Mouse (Mus musculus) spleen, adult 12 weeks (tissue): ENCODE results near the gene Synj2.

Experiments used
- DNase-seq: peaks from one replicate; pipeline ENCODE4 v3.0.0; 2022; ENCODE audit warnings: low spot score

The Synj2 gene

GRCm38 (mm10) chr17:5976221-5977055 lies 35.4 kb downstream of the Synj2 start:
- no peak for DNase-seq

- DNase-seq, result no peak
Measured at GRCm38 (mm10) chr17:5977056-5977920, 36.2 kb downstream of the Synj2 start.

DNA sequence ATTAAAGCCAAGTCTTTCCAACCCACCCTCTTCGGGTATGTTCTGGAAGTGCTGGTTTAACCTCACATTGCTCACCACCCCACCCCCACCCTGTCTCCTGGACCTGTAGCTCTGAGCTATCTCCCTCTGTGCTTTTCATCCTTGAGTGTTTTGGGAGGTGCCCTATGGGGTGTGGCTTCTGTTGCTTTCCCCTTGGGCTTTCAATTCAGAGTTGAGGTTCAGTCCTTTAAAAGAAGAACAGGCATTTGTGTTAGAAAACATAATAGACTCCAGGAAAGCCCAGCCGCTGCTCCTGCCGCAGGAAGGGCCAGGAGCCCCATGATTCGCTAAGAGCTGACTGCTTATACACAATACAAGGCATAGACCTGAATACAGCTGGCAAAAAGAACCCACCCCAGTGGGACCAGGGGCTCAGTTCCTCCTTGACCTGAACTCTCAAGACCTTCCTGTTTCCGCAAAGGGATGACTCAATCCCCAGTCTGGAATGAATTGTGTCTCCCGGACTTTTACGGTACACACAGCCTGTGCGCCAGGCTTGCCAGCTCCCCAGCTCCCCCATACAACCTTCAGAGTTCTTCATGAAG lies 36.9 kb downstream of the Synj2 start:
- DNase-seq, result no peak

- no peak for DNase-seq
Measured at GRCm38 (mm10) chr17:5978505-5979077, 37.5 kb downstream of the Synj2 start.

DNA sequence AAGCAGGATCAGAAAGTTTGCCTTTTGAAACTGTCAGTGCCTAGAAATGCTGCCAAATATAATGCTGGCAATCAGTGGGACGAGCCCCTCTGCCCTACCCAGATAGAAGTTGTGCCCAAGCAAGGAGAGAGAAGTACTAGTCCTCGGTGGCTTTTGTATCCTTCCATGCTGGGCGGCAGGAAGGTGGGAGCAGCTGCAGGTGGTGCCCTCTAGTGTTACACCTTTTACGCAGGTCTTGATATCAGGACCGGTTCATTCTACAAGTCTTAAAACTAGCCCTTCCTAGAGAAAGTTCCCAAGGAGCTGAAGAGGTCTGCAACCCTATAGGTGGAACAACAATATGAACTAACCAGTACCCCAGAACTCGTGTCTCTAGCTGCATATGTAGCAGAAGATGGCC lies 39.8 kb downstream of the Synj2 start:
- no peak for DNase-seq

GRCm38 (mm10) chr17:5983150-5983549 lies 42.1 kb downstream of the Synj2 start:
- no peak for DNase-seq

- DNase-seq, result no peak
Measured at GRCm38 (mm10) chr17:5983901-5984300, 42.8 kb downstream of the Synj2 start.

- DNase-seq, result no peak
Measured at GRCm38 (mm10) chr17:5984700-5985231, 43.7 kb downstream of the Synj2 start.

DNA sequence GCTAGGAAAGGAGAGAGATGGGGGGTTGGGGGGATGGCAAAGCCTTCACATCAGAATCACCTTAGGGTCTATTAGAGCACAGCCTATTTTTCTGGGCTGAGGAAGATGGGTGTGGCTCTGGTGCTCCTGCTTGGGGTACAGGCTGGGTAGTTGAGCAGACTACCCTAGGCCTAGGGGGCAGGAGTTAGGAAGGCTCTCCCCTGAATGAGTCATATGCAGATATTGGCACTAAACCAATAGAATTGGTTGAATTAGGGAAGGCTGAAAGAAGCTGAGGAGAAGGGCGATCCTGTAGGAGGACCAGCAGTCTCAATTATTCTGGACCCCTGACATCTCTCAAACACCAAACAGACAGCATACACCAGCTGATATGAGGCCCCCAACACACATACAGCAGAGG lies 44.2 kb downstream of the Synj2 start:
- DNase-seq, result no peak

- DNase-seq, result no peak
Measured at GRCm38 (mm10) chr17:5987271-5988056, 46.4 kb downstream of the Synj2 start.

DNA sequence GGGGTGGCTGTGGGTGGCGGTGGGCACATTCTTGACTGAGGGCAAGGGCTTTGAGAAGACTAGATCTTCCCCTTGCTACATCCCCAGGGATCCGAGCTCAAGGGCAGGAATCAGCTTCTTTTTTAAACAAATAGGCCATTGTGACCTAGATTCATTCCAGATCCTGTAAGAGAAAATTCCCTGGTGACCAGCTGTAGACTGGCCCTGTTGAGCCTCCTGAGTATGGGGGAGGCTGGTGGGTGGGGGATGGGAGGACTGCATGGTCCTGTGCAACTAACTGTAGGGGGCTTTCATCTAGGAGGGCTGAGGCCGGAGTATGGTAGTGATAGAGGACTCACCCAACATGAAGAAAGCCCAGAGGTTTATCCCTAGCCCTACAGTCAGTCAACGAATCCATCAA lies 47.0 kb downstream of the Synj2 start:
- DNase-seq, result no peak

DNA sequence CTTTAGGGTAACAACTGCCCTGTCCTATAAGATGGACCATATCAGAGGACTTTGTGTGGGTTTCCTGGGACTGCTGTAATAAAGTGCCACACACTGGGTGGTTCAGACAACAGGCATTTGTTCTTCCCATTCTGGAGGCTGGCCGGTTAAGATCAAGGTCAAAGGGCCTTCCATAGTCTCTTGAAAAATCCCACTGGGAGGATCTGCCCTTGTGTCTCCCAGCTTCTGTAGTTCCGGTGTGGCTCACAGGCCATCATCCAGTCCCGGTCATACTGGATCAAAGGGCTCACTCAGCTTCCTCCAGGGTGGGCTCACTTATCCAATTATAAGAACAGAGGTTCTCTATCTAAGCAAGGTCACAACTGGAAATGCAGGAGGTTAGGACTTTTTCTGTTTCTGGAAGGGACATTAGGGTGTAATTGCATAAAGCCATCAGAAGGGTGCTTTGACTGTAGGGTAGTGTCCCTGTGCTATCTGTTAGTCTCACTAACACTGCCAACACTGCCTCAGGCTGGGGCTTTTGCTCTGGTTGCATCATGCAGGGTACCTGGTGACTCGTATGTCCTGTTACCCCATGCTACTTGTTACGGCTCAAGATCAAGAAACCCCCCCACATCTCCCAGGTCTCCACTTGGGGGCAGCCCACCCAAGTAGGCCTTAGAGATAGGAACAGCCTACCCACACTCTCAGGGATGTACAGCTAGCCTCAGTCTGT lies 51.9 kb downstream of the Synj2 start:
- DNase-seq, result no peak

DNA sequence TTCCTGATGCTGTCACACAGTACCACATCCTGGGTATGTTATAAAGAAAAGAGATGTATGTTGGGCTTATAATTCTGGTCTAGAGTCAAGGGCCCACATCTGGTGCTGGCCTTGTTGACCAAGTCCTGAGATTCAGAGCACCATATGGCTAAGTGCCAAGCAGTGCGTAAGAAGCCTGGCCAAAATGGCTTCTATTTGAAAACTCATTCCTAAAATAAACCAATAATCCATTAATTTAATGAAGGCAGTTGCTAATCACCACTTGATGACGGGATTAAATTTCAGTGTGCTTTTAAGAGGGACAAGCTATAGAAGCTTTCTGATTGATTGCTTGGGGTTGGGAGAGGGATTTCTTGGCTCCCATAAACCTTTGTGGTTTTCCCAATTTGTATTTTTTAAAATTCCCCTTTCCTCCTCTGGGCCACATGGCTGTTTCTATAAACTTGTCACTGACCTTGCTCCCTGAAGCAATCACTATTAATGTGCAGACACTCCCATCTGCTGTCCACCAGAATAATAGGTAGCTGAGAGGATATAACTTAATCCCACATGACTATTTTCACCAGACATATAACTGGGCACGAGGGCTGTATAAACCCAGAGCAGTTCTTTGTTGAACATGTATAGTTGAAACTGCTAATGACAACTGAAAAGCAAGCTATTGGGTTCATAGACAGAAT lies 52.6 kb downstream of the Synj2 start:
- no peak for DNase-seq

DNA sequence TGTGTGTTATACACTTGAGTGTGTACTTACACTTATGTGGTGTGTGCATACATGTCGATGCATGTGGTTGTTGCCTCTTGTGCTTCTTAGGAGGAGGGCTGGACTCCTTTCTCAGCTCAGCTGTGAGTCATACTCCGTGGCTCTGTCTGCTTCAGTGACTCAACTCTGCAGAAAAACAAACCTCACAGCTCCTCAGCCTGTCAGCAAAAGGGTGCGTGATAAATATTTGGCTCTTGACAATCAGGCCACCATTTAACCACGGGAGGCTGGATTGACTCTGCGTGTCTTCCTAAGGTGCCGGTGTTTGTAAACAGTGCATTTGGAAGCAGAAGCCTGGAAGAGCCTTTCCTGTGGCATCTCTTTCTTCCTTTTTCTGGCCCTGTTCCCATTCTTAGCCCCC lies 53.5 kb downstream of the Synj2 start:
- no peak for DNase-seq

- no peak for DNase-seq
Measured at GRCm38 (mm10) chr17:5996589-5996988, 55.5 kb downstream of the Synj2 start.

DNA sequence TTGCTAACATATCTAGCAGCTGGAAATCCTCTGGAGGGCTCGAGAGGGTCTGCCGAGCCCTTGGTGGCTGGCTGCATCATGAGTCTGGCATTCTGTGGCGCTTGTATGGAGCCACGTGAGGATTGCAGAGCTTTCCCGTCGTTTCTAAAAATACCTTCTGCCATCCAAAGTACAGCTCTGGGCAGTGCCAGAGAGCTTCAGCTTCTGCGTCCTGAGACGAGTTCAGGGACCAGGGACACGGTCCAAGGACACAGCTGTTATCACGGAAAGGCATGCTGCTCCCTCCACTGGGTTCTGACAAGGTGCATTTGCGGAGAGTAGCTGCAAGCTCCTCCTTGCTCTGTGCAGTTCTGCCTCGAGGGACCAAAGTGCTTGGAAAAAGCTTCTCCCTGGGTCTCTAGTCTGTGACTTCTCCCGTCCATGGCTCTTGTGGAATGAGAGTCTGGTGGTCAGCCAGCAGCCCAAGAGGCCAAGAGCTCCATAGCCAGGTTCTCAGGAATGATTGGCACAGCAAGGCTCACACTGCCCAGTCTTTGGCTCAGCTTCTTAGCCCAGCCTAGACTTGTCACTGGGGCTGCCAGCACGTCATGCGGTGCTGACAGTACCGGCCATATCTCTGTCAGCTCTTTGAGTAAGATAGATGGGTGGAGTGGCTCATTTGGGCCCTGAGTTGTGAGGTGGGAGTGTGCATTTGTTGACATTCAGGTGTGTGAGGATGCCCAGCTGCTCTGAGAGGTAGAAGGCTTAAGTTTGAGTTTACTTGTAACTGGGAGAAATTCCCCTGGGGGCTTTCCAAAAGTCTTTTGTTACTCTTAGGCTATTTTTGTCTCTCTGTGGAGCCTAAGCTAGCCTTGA lies 56.5 kb downstream of the Synj2 start:
- DNase-seq, result no peak

DNA sequence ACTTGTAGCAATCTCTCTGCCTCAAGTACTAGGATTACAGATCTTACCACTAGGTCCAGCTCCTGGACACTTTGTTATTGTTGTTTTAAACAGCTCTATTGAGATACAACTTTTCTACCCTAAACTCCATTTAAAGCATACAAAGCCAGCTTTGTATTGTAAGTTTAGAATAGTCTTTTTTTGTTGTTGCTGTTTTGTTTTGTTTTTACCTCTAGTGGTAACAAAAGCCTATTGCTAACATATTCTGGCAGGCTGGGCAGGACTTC lies 57.1 kb downstream of the Synj2 start:
- DNase-seq, result no peak

- DNase-seq, result no peak
Measured at GRCm38 (mm10) chr17:5999039-5999543, 58.0 kb downstream of the Synj2 start.

- no peak for DNase-seq
Measured at GRCm38 (mm10) chr17:6000864-6001319, 59.8 kb downstream of the Synj2 start.
